Mouse (Mus musculus): ENCODE data around the gene Trat1. TPM values are rescaled to one million over a fixed set of nuclear protein-coding genes. Genes with fewer than 3 reads are reported as not detected.

Trat1 gene
- polyA plus RNA-seq, 1 experiment from 2014 or later, result not detected

DNA sequence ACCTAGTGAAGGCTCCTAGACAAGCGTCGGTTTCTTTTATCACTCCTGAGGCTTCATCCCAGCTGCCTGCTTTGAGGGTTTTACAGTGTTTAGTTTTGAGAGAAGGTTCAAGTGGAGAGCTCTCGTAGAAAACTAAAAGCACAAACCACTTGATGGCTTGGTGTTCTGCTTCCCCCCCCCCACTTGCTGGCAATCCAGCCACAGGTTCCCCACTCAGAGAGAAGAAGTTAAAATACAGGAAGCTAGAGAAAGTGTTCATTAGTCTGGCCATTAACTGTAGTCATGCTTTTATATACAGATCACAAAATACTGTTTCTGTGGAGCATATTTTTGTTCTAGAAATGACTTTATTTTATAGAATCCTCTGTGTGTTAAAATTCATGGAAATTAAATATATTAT is 30.3 kb downstream of the Trat1 start:
- Histone ChIP-seq H3K9me3 (replicated peaks; ENCODE audit: control insufficient read depth, low read length) (no peaks in the 10 kb centered on the region), H3K4me1 (ENCODE audit: control insufficient read depth, low read depth, low read length) (no peaks in the 10 kb centered on the region), H3K4me2 (ENCODE audit: low read depth, low read length) (no peak overlapping the region), H3K4me3 (ENCODE audit: low read depth, low read length) (no peak overlapping the region), H3K9ac (ENCODE audit: low read depth, low read length) (no peak overlapping the region), H3K27me3 (ENCODE audit: control insufficient read depth, insufficient read depth, low read depth, low read length) (no peaks in the 10 kb centered on the region), H3K36me3 (ENCODE audit: control insufficient read depth, insufficient read depth) (no peaks in the 10 kb centered on the region), H3K27ac (ENCODE audit: low read length) (no peak overlapping the region)
- ATAC-seq (ENCODE audit: low read depth), result no peak
- 36% methylated on average over 3 of the region's 3 CpGs for WGBS (ENCODE audit: insufficient replicate concordance)

- WGBS (ENCODE audit: insufficient replicate concordance), result 63% methylated on average over 6 of the region's 6 CpGs
- Histone ChIP-seq H3K4me1 (ENCODE audit: control insufficient read depth, low read depth, low read length) (no peaks in the 10 kb centered on the region), H3K4me3 (ENCODE audit: low read depth, low read length) (no peak overlapping the region), H3K9ac (ENCODE audit: low read depth, low read length) (no peak overlapping the region), H3K36me3 (ENCODE audit: control insufficient read depth, insufficient read depth) (no peaks in the 10 kb centered on the region), H3K4me2 (ENCODE audit: low read depth, low read length) (no peak overlapping the region), H3K27me3 (ENCODE audit: control insufficient read depth, insufficient read depth, low read depth, low read length) (no peaks in the 10 kb centered on the region), H3K9me3 (replicated peaks; ENCODE audit: control insufficient read depth, low read length) (no peaks in the 10 kb centered on the region), H3K27ac (ENCODE audit: low read length) (no peak overlapping the region)
- ATAC-seq (ENCODE audit: low read depth), result no peak
Measured at GRCm38 (mm10) chr16:48739974-48740373, 31.8 kb downstream of the Trat1 start.

DNA sequence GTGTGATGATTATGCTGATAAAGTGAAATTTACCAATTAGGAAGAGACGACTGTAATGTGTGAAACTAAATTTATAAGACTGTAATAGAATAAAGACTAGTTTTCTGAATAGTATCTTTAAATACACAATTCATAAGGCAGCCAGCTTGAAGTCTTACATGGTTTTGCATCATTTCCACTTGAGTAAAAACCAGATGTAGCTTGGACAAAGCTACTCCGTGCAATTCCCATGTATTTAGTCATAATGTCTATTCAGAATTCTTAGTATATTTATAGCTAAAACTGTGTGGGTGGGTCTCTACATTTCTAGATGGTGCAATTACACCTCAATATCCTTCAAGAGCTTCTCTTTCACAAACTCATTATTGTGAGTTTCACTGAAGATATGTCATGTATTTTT is 33.4 kb downstream of the Trat1 start:
- Histone ChIP-seq H3K4me3 (ENCODE audit: low read depth, low read length) (no peak overlapping the region), H3K4me2 (ENCODE audit: low read depth, low read length) (no peak overlapping the region), H3K27ac (ENCODE audit: low read length) (no peak overlapping the region), H3K36me3 (ENCODE audit: control insufficient read depth, insufficient read depth) (no peaks in the 10 kb centered on the region), H3K27me3 (ENCODE audit: control insufficient read depth, insufficient read depth, low read depth, low read length) (no peaks in the 10 kb centered on the region), H3K4me1 (ENCODE audit: control insufficient read depth, low read depth, low read length) (no peaks in the 10 kb centered on the region), H3K9ac (ENCODE audit: low read depth, low read length) (no peak overlapping the region), H3K9me3 (replicated peaks; ENCODE audit: control insufficient read depth, low read length) (no peaks in the 10 kb centered on the region)
- 54% methylated on average over 2 of the region's 2 CpGs for WGBS (ENCODE audit: insufficient replicate concordance)
- ATAC-seq (ENCODE audit: low read depth), result no peak

DNA sequence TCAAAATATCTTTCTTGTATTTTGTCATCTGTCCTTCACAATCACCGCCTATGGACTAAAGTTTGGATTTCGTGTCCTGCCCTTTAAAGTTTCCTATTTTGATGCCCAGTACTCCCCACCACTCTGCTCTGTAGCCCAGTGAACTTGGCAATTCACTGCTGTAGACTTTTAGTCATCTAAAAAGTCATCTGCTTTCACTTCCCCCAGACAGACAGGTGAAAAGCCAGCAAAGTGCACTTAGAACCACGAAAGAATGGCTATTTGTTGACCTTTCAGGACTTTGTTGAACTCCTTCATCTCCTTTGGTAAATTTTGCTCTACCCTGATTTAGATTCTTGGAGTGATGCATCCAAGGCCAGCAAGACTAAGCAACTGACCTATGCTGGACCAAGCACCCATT is 34.9 kb downstream of the Trat1 start:
- H3K4me3 ChIP-seq (ENCODE audit: low read depth, low read length), result no peak overlapping the region
- no peak for ATAC-seq (ENCODE audit: low read depth)
- H3K4me1 ChIP-seq (ENCODE audit: control insufficient read depth, low read depth, low read length), result no peaks in the 10 kb centered on the region
- H3K9ac ChIP-seq (ENCODE audit: low read depth, low read length), result no peak overlapping the region
- no peaks in the 10 kb centered on the region for H3K36me3 ChIP-seq (ENCODE audit: control insufficient read depth, insufficient read depth)
- H3K27me3 ChIP-seq (ENCODE audit: control insufficient read depth, insufficient read depth, low read depth, low read length), result no peaks in the 10 kb centered on the region
- 65% methylated on average over 3 of the region's 3 CpGs for WGBS (ENCODE audit: insufficient replicate concordance)
- no peak overlapping the region for H3K27ac ChIP-seq (ENCODE audit: low read length)
- no peak overlapping the region for H3K4me2 ChIP-seq (ENCODE audit: low read depth, low read length)
- no peaks in the 10 kb centered on the region for H3K9me3 ChIP-seq (replicated peaks; ENCODE audit: control insufficient read depth, low read length)

DNA sequence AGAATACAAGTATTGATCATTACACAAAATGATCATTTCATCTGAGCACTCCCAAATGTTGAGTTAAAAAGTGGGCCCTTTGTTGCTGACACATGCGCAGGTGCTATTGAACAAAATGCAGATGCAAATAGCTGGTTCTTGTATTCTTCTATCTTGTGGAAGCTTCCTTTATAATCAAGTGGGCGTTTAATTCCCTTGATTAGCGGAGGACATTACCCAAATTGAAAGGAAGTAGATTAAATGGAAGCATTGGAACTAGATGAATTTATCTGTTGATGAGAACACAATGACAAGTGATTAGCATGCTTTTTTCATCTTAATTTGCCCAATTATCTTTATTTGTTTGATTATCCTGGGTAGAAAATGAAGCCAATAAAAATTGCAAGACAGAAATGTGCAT is 51.6 kb downstream of the Trat1 start:
- Histone ChIP-seq H3K4me2 (ENCODE audit: low read depth, low read length) (no peak overlapping the region), H3K4me3 (ENCODE audit: low read depth, low read length) (no peak overlapping the region), H3K4me1 (ENCODE audit: control insufficient read depth, low read depth, low read length) (no peaks in the 10 kb centered on the region), H3K9me3 (replicated peaks; ENCODE audit: control insufficient read depth, low read length) (no peaks in the 10 kb centered on the region), H3K27ac (ENCODE audit: low read length) (no peak overlapping the region), H3K27me3 (ENCODE audit: control insufficient read depth, insufficient read depth, low read depth, low read length) (no peaks in the 10 kb centered on the region), H3K9ac (ENCODE audit: low read depth, low read length) (no peak overlapping the region), H3K36me3 (ENCODE audit: control insufficient read depth, insufficient read depth) (no peaks in the 10 kb centered on the region)
- ATAC-seq (ENCODE audit: low read depth), result no peak
- 60% methylated on average over 3 of the region's 3 CpGs for WGBS (ENCODE audit: insufficient replicate concordance)

DNA sequence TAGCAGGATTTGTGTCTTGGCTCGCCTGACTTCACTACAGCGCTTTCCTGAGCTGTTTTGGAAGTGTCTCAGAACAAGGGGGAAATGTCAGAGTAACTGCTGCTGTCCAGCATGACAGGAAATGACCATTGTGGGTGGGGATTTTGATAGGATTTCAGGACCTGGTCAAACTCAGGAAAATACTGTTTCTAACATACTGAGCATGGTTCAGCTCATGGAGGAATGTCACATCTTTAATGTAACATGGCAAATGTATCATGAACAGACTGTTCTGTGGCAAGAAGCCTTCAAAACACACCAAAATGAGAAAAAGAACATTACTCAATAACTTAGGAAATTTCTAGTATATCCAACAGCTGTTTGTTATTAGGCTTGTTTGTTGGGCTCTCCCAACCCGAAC is 52.1 kb downstream of the Trat1 start:
- Histone ChIP-seq H3K4me1 (ENCODE audit: control insufficient read depth, low read depth, low read length) (no peaks in the 10 kb centered on the region), H3K27ac (ENCODE audit: low read length) (no peak overlapping the region), H3K27me3 (ENCODE audit: control insufficient read depth, insufficient read depth, low read depth, low read length) (no peaks in the 10 kb centered on the region), H3K9ac (ENCODE audit: low read depth, low read length) (no peak overlapping the region), H3K36me3 (ENCODE audit: control insufficient read depth, insufficient read depth) (no peaks in the 10 kb centered on the region), H3K4me2 (ENCODE audit: low read depth, low read length) (no peak overlapping the region), H3K4me3 (ENCODE audit: low read depth, low read length) (no peak overlapping the region), H3K9me3 (replicated peaks; ENCODE audit: control insufficient read depth, low read length) (no peaks in the 10 kb centered on the region)
- ATAC-seq (ENCODE audit: low read depth), result no peak
- WGBS (ENCODE audit: insufficient replicate concordance), result 44% methylated on average over 3 of the region's 3 CpGs

DNA sequence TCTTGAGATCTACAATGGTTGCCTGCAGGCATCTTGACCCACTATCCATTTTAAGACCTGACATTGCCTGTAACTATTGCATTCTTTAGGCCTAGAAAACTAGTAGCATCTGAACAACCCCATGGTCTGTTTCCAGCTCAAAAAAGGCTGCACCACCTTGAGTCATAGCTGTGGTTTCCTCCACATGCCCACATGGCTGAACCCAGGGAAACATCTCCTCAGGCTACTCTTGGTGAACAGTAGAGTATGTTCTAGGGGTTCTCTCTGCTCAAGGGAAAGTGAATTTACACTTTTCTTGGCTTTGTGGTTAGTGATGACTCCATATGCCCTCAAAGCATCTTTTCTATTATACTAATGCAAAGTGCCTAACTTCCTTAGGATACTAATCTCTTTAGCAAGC is 55.5 kb downstream of the Trat1 start:
- Histone ChIP-seq H3K4me1 (ENCODE audit: control insufficient read depth, low read depth, low read length) (no peaks in the 10 kb centered on the region), H3K9ac (ENCODE audit: low read depth, low read length) (no peak overlapping the region), H3K9me3 (replicated peaks; ENCODE audit: control insufficient read depth, low read length) (no peaks in the 10 kb centered on the region), H3K36me3 (ENCODE audit: control insufficient read depth, insufficient read depth) (no peaks in the 10 kb centered on the region), H3K27ac (ENCODE audit: low read length) (no peak overlapping the region), H3K4me2 (ENCODE audit: low read depth, low read length) (no peak overlapping the region), H3K4me3 (ENCODE audit: low read depth, low read length) (no peak overlapping the region), H3K27me3 (ENCODE audit: control insufficient read depth, insufficient read depth, low read depth, low read length) (no peaks in the 10 kb centered on the region)
- ATAC-seq (ENCODE audit: low read depth), result no peak

DNA sequence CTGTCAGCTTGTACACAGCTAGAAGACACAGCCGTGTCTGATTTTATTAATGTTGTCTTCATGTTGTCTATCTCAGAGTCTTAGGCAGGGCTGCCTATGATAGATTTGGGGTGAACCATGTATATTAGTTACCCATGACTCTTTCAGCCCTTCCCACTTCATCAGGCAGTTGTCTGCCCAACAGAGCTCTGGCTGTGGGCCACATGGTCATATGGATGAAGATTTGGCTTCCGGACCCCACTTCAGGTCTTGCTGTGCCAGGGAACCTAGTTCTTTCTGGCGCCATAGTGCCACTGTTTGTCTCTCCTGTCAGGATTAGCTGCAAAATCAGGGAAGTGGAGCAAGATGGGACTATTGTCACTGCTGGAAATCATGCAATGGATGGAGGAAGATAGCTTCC is 69.9 kb downstream of the Trat1 start:
- Histone ChIP-seq H3K27me3 (ENCODE audit: control insufficient read depth, insufficient read depth, low read depth, low read length) (no peaks in the 10 kb centered on the region), H3K9ac (ENCODE audit: low read depth, low read length) (no peak overlapping the region), H3K4me1 (ENCODE audit: control insufficient read depth, low read depth, low read length) (no peaks in the 10 kb centered on the region), H3K4me3 (ENCODE audit: low read depth, low read length) (no peak overlapping the region), H3K4me2 (ENCODE audit: low read depth, low read length) (no peak overlapping the region), H3K36me3 (ENCODE audit: control insufficient read depth, insufficient read depth) (no peaks in the 10 kb centered on the region), H3K9me3 (replicated peaks; ENCODE audit: control insufficient read depth, low read length) (no peaks in the 10 kb centered on the region), H3K27ac (ENCODE audit: low read length) (no peak overlapping the region)
- WGBS (ENCODE audit: insufficient replicate concordance), result 61% methylated on average over 3 of the region's 3 CpGs
- no peak for ATAC-seq (ENCODE audit: low read depth)
